Mouse (Mus musculus) spleen, postnatal 10 days (tissue): ENCODE results near the gene Ccdc88c.

Source experiments
- DNase-seq, 2 experiments: peaks; one replicate each; pipeline ENCODE4 v3.0.0; 2021 to 2022; ENCODE audit warnings: low spot score in 2 of 2

Gene Ccdc88c

DNA sequence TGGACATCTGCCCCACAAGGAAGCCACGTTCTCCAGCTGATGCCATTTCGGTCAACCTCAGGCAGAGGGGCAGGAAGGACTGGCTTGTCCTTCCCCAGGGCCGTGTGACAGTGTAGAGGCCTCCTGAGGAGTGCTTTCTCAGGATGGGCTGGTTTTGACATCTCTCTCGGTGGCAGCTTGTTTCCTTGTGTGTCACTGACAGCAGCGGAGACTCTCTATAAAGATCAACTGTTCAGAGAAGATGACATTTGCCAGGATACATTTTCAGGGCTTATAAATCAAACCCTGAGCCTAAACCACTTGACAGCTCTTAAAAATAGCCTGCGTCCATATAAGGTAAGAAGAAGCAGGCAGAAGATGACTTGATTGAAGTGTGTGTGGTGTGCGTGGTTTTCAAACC, 59.0 kb downstream of the Ccdc88c start:
- no peak for DNase-seq

DNA sequence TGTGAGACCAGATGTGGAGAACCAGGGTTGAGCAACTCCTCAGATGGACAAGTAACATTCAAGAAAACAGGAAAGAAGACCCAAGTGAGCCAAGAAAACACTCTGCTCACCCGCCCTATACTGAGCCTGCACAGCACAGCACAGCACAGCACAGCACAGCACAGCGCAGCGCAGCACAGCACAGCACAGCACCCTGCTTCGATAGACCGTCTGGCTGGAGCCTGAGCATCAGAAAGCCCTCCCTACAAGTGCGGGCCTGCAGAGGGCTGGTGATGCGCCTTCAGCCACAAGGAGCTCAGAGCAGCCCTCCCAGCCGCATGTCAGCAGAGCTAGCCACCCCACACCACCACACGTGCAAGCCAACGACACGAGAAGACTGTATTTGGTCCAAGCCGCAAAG, 61.5 kb downstream of the Ccdc88c start:
- no peak for DNase-seq

DNA sequence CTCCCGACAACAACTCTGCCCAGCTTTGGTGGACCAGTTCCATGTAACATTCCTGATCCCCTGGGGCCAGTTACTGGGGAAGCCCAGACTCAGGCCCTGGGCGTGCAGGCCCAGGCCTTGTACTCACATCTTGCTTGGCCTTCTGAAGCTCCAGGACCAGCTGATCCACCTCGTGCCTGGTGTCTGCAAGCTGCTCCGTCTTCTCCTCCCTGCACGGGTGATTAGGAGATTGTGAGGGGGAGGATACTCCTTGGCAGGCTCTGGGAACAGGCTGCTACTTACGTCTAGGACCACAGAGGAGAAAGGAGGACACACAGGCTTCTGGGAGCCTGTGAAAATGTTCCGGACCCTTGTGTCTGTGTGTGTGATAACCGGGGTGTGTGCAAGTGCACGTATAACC, 62.6 kb downstream of the Ccdc88c start:
- no peak for DNase-seq

DNA sequence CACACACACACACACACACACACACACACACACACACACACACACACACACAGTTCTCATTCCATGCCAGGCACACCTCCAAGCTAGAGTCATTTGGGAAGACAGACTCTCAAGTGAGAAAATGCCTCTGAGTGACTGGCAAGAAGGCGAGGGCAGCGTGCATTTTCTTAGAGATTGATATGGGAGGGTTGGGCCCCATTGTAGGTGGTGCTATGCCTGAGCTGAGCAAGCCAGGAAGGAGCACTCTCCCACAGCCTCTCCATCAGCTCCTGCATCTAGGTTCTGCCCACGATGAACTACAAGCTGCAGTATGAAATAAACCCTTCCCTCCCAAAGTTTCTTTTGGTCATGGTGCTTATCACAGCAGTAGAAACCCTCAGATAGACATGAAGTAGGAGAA, 63.6 kb downstream of the Ccdc88c start:
- DNase-seq = no peak

DNA sequence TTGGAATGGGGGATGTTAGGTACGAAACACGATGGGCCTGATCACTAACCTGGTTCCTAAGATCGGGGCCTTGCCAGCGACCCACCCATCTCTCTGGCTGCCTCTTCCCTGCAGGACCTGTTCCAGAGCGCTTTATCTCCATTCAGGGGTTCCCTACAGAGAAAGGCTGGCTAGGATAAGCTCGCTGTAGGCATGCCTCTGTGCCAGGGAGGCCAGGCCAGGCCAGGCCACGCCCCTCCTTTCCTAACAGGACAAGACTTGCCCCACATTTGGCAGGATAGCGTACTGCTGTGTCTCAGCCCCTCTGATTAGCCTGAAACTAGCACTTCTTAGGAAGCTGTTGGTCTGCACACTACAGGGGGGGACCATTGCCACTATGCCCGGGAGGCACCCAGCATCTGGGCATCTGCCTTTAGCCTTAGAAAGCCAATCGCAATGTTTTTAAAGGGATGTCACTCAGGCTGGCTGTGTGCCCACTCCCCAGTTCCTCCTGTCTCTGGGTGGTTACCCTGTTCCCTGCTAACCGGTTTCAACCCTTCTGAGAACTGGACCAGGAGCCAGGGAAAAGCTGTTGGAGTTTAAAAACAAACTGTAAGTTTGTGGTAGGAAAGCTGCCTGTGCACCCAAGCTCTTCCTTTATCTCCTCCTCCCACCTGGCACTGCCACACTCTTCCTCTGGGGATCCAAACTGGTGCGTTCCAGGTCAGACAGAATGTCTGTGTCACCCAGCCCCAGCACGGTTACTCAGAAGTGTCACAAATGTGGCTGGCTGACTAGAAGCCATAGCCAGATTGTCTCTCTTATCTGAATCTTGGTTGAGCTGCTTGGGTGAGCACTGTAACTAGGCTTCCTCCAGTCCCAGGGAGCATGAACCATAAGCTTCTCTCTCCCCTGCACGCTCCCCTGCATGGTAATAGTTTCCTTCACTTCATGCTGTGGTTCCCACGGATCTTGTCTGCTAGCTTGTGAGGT, 69.9 kb downstream of the Ccdc88c start:
- peak; percentile 79 to 86 for DNase-seq

DNA sequence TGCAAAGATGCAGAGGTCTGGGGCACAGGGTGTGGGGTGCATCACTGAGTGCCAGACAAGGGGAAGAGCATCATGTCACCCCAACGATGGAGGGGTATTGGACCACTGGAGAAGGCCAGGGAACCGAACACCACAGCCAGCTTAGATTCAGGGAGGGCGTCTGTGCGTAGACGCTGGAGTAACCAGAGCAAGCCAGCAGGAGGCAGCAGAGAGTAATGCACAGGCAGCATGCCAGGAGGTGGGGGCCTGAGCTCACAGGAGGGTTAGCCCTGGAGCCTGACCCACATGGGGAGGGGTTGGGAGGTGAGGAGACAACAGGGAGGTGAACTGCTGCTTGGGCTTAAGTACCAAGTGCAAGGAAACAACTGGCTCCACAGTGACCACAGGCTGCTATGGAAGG, 70.8 kb downstream of the Ccdc88c start:
- peak; percentile 95 to 96 for DNase-seq

DNA sequence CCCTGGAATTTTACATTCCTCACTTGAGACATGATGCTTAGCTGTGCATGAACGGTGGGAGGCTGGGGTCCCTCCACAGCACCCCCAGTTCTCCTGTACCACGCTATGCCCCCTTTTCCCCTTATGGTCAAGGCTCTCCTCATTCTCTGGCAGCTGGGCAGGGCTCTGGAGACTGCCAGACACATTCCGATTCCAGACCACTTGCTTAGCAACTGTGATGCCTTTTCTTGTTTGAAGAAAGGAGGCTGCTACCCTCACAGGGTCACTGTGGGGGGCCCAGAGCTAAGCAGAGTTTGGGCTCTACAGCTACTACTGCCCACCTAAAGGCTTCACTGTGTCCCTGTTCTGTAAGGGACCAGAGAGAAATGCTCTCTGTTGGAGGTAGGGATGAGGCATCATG, 71.6 kb downstream of the Ccdc88c start:
- DNase-seq = peak in 1 of 2 experiments; percentile 43

DNA sequence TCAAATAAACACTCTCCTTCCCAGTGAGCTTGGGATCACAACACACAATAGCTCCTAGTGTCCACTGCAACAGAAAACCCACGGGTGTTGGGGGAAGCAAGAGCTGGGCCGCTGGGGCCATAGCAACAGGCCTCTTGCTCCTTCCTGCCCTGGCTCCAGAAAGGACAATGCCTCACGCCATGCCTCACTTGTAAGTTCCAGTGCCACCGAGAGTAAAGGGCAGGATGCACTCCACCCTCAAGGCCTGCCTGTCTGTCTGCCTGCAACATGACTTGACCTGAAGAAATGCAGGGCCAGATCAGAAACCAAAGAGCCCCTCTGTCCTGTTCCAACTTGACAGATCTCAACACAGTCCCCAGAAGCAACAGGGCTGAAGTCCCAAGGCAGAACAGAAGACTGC, 72.0 kb downstream of the Ccdc88c start:
- DNase-seq = peak; percentile 44 to 58

DNA sequence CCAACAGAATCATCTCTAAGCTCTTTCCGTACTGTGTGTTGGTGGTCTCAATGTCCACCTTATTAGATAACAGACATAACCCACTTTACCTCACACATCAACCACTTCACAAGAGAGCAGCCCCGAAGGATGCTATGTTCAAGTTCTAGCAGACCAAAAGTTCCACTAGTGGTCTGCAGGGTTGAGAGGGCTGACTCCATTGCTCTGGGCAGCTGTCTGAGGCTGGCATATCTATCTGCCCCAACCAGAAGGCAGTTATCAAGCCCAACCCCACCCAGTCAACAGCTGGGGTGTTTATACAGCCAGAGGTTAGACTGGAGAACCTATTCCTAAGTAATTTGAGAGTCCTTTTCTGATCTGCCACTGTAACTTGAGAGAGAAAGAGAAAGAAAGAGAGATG, 72.8 kb downstream of the Ccdc88c start:
- DNase-seq = peak; percentile 69 to 77

DNA sequence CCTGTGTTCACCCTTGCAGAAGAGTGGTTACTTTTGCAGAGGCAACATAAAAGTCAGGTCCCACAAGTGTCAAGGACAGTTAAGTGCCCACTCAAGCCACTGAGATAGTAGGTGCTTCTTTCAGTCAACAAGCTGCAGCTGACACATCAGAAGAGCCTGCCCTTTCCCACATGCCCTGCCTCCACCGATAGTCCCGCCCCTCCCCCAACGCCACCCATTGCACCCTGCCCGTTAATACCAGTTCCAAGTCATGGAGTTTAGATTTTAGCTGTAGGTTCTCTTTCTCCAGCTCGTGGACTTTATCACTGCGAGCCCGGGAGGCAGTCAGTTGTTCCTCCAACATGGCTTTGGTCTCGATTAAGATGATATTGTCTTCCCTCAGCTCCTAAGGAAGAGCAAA, 74.9 kb downstream of the Ccdc88c start:
- DNase-seq = peak; percentile 46 to 80

DNA sequence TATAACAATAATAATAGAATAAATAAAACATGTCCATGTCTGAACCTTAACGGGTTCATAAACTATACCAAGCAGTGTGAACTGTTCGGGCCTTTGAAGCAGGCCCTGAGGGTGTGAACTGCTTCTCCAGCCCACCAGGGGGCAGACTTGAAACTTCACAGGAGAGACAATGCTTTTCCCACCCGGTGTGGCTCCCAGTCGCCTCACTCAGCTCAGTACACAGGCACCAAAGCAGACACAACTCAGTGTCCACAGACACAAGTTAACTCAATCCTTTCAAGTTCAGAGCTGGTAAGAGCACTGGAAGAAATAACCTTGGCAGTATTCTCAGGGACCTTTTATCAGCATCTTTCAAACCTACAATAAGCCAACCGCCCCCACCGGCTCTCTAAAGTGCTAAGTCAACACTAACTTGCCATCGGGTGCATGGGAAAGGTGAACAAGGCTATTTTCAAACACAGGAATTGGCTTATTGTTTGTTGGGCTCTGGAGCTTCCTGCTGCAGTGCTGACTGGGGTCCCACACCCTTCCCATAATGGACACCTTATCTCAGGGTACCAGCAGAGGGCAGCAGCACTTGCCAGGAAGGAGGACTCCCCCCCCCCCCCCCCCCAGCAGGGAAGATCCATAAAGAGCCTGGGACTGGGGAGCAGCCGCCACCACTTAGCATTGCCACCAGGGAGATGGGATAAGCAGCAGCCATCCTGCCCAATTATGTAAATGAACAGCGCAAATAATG, 76.5 kb downstream of the Ccdc88c start:
- peak; percentile 73 to 88 for DNase-seq

DNA sequence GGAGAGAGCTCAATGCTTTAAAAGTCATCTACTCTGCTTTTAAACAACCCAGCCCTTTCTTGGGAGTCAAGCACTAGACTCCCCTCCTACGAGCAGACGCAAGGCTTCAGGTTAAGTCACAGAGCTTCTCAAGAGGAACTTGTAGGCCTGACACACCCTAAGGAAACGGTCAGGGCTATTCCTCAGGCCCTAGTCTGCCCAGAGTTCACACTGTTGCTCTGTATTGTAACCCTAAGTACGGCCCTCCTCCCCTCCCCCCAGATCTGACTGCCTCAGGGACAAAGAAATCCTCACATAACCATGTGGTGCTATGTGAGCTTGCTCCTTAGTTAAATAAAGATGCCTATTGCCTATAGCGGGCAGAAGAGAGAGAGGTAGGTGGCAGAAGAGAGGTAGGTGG, 79.7 kb downstream of the Ccdc88c start:
- no peak for DNase-seq

DNA sequence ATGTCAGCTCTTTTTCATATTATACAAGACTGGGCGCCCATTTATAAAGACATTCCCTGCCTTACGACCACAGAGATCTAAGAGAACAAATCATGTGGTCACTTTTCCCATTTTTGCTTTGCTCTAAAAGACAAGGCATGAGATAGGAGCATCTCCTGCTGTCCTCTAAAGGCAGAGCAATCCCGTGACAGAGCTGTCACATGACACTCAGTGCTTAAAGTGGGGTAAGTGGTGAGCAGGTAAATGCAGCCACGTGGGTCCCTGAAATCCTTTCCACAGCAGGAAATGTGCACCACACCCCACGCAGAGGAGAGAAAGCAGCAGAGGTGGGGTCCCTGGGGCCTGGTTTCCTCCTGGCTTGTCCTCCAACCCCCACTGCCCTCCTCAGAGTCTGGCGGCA, 80.8 kb downstream of the Ccdc88c start:
- DNase-seq = no peak

DNA sequence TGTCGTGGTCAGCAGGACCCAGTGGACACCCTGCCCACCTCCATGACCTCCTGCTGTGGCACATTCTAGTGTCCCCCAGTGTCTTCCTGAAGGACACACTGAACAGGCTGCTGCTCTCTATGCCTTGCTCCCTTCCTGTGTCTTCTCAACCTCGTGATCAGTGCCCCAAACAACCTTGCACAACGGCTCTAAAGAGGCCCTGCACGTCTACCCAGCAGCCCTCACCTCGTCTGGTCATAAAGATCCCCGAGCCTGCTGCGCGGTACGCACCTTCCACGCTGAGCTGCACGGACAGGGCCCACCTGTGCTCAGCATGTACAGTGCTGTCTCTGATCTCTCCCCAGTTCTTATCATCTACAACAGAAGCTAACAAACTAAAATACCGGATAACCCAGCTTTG, 82.9 kb downstream of the Ccdc88c start:
- no peak for DNase-seq

DNA sequence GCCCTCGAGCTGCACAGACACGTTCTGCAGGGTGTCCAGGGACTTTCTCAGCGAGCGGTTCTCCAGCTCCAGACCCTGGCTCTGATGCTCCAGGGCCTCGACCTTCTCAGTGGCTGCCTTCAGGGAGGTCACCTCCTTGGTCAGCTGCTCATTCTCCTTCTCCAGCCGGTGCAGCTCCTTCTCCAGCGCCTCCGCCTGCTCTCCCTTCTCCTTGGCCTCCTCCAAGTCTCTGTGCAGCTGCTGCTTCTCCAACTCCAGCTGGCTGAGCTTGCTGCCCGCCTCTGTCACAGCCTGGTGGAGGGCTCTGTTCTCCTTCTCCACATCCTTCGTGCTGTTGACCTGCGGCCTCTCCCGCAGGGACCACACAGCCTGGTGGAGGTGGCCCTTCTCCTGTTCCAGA, 83.4 kb downstream of the Ccdc88c start:
- no peak for DNase-seq

DNA sequence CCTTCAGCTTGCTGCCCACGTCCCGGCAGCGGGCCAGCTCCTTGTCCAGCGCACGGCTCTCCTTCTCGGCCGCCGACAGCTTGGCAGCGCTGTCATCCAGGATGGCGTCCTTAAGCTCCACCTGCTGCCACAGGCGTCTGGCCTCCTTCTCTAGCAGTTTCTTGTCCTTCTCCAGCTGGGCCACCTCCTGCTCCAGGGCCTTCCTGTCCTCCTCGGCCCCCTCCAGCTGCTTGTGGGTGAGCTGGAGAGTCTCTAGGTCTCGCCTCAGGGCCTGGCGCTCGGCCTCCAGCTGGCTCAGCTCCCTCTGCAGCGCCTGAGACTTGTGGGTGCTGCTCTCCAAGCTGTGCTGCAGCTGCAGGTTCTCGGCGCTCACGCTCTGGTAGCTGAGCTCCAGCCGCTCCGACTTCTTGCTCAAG, 83.9 kb downstream of the Ccdc88c start:
- no peak for DNase-seq

DNA sequence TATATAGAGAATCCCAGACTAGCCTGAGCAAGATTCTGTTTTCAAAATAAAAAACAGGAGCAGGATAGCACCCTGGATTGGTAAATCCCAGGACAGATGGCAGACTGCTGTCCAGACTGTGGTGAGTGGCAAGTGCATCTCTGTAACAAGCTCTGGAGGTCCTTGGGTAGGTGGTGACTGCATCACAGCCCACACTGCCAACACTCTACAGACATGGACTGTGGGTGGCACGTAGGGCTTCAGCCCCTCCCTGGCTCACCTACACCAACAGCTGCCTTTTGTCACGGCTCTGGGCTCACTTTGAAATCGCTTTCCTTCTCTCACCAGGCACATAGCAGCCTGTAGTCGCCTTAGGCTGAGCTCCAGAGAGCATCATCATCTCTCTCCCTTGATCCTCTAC, 85.7 kb downstream of the Ccdc88c start:
- no peak for DNase-seq

DNA sequence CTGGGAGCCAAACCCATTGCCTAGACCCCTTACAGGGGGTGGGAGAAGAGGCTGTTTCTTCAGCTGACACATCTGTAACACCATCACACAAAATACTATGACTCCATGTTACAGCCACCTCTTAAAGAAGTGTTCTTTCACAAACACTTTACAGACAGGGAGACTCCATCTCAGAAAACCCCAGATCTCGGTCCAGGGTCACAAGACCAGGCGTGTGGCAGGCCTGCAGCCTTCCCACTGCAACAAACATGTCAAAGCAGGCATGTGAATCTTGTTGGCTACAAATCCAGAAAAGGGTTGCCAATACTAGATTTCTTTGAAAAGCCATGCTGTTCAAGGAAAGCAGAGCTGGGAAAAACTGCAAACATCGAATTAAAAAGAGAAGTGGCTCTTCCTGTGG, 87.5 kb downstream of the Ccdc88c start:
- no peak for DNase-seq

DNA sequence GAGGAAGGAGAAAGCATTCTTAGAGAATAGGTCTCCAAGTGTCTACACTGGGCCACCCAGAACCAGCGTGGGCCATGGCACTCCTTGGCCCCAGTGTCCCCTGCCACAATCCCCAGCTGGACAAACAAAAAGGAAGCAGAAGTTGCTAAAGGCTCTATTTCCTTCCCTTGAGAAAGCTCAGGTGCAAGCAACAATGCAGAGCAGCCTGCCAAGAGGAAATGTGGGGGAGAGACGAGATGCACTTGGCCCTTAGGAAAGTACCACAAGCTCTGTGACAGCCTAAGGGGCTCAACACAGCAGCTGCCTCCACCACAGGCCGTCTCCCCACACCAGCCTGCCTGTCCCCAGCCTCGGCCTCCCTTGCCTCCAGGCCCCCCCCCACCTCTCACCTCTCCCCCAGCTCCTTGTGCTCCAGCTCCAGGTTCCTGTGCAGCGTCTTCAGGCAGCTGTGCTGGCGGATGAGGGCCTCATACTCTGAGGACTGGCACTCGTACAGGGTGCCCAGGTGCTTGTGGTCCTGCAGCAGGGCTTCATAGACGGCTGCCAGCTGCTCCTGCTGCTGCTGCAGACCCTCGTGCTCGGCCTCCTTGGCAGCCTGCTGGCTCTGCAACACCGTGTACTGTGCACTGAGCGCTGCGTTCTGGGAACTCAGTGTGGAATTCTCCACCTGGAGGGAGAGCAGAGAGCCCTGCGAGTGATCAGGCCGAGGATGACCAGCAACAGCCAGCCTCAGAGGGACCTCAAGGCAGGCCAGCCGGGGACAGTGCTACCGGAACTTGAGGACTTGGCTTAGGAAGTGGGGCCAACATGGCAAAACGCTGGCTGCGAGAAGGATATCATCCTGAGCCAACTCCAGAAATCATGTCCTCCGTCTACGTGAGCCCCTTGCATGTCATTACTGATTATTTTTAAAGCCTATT, 91.2 kb downstream of the Ccdc88c start:
- no peak for DNase-seq

DNA sequence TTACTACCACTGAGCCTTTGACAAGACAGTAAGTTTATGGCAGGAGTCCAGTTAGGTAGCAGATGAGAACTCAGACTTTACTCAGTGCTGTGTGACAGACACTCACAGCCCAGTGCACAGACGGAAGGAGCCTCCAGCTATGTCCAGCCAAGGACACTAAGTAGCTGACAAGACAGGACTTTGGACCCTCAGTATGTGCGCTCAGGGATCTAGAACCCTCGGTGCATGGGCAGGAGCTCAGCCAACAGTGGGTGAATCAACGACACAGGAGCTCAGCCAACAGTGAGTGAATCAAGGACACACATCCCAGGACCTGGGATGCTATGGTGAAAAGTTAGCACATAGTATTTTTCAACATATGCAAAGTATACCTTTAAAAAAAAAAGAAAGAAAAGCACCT, 92.1 kb downstream of the Ccdc88c start:
- no peak for DNase-seq

DNA sequence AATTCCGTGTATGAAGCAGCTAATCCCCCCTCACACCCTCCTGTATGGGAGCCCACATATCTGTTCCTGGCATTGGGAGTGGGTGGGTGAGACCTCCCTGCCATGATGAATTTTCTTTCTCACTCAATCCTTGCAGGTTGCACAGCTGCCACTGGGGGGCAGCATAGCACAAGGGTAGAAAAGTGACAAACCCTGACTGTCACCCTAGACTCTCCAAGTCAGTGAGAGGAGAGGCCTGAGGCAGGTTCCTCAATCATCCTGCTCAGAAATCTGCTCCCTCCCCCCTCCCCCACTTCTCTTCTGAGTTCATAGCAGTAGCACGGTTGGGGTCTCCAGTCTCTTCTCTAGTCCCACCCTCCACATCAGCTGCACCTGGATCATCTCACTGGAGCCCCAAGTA, 92.7 kb downstream of the Ccdc88c start:
- DNase-seq = peak; percentile 78 to 86

DNA sequence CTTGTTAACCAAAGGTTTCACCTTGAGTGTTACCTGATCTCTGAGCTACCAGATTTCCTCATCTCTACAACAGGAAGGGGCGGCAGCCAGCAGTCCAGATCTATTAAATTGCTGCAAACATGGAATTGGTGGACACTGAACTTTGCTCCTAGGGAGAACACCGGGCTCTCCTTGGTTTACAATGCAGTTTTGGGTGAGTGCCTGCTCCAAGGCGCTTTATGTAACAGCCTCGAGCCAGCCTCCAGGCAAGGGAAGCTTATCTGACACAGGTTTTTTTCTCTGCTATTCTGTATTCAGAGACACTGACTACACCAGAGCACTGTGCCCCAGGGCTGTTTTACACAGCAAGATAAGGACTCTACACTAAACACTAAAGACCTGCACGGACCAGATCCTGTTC, 94.1 kb downstream of the Ccdc88c start:
- DNase-seq = no peak
